In genomic region chr2:151903267-151903666, GRCm38 (mm10) we compare ENCODE assay signal across 22 mouse cellular contexts. TPM values are rescaled to one million over a fixed set of nuclear protein-coding genes. Genes with fewer than 3 reads are reported as not detected.
DNase-seq lines count a peak whose midpoint lies in the region; ATAC-seq lines count a peak whose summit lies in the region.
"Had no signal": no experiment of that assay in that cellular context is flagged by ENCODE, and none has a peak within 500 bp of the region (broad histone marks: within the 10 kb centered on the region; RNA-seq: fewer than 3 reads in every experiment).

No protein-coding gene starts in this region.

- no peaks in the 10 kb centered on the region for H3K36me3 ChIP-seq in heart, embryonic 11.5 days (ENCODE audit: control insufficient read depth, insufficient read depth, low read length)
- H3K36me3 ChIP-seq in hindbrain, embryonic 10.5 days: no peaks in the 10 kb centered on the region
- no peaks in the 10 kb centered on the region for H3K36me3 ChIP-seq in hindbrain, embryonic 12.5 days
- H3K36me3 ChIP-seq in midbrain, embryonic 11.5 days (ENCODE audit: control insufficient read depth, insufficient read depth, low read length): no peaks in the 10 kb centered on the region
- no peaks in the 10 kb centered on the region for H3K36me3 ChIP-seq in midbrain, embryonic 13.5 days
- H3K36me3 ChIP-seq: G1E had no signal

- no peaks in the 10 kb centered on the region for H3K9me3 ChIP-seq in heart, embryonic 11.5 days (replicated peaks; ENCODE audit: control insufficient read depth, low read length)
- H3K9me3 ChIP-seq in hindbrain, embryonic 10.5 days: no peaks in the 10 kb centered on the region
- no peaks in the 10 kb centered on the region for H3K9me3 ChIP-seq in hindbrain, embryonic 12.5 days (replicated peaks)
- no peaks in the 10 kb centered on the region for H3K9me3 ChIP-seq in midbrain, embryonic 11.5 days (ENCODE audit: control insufficient read depth, low read length)
- no peaks in the 10 kb centered on the region for H3K9me3 ChIP-seq in midbrain, embryonic 13.5 days
- H3K9me3 ChIP-seq: G1E had no signal

- H3K9ac ChIP-seq in heart, embryonic 11.5 days (ENCODE audit: low read depth, low read length): no peak overlapping the region
- H3K9ac ChIP-seq in hindbrain, embryonic 12.5 days: no peak overlapping the region
- no peak overlapping the region for H3K9ac ChIP-seq in midbrain, embryonic 11.5 days (ENCODE audit: low read length)
- no peak overlapping the region for H3K9ac ChIP-seq in midbrain, embryonic 13.5 days (replicated peaks)

- H3K4me2 ChIP-seq in heart, embryonic 11.5 days: no peak overlapping the region
- H3K4me2 ChIP-seq in hindbrain, embryonic 12.5 days (replicated peaks): no peak overlapping the region
- no peak overlapping the region for H3K4me2 ChIP-seq in midbrain, embryonic 11.5 days
- no peak overlapping the region for H3K4me2 ChIP-seq in midbrain, embryonic 13.5 days (replicated peaks)

- H3K27ac ChIP-seq in heart, embryonic 11.5 days (ENCODE audit: low read depth, low read length): no peak overlapping the region
- 0 out of 2 replicates have a peak overlapping the region, but pooled peaks have one; percentile 2 for H3K27ac ChIP-seq in hindbrain, embryonic 10.5 days
- no peak overlapping the region for H3K27ac ChIP-seq in hindbrain, embryonic 12.5 days
- no peak overlapping the region for H3K27ac ChIP-seq in midbrain, embryonic 11.5 days (ENCODE audit: low read depth, low read length)
- no peak overlapping the region for H3K27ac ChIP-seq in midbrain, embryonic 13.5 days

- H3K4me1 ChIP-seq in heart, embryonic 11.5 days (ENCODE audit: control insufficient read depth, insufficient read depth, low read length): no peaks in the 10 kb centered on the region
- H3K4me1 ChIP-seq in hindbrain, embryonic 10.5 days (replicated peaks): 0 out of 2 replicates have a peak, but pooled peaks cover 16% of the 10 kb centered on the region
- H3K4me1 ChIP-seq in hindbrain, embryonic 12.5 days: peaks cover 6% of the 10 kb centered on the region; the same call in 1 of the 2 replicates
- H3K4me1 ChIP-seq in midbrain, embryonic 11.5 days (ENCODE audit: control insufficient read depth, insufficient read depth, low read length): no peaks in the 10 kb centered on the region
- no peaks in the 10 kb centered on the region for H3K4me1 ChIP-seq in midbrain, embryonic 13.5 days (replicated peaks)

- H3K4me3 ChIP-seq in heart, embryonic 11.5 days (ENCODE audit: low read depth, low read length): no peak overlapping the region
- no peak overlapping the region for H3K4me3 ChIP-seq in hindbrain, embryonic 10.5 days
- H3K4me3 ChIP-seq in hindbrain, embryonic 12.5 days: no peak overlapping the region
- no peak overlapping the region for H3K4me3 ChIP-seq in midbrain, embryonic 11.5 days (ENCODE audit: low read depth, low read length)
- H3K4me3 ChIP-seq in midbrain, embryonic 13.5 days (replicated peaks): no peak overlapping the region

- no peak for ATAC-seq in heart, embryonic 11.5 days (replicated peaks; ENCODE audit: insufficient number of reproducible peaks, low FRiP score, low TSS enrichment)
- ATAC-seq in hindbrain, embryonic 12.5 days (ENCODE audit: low FRiP score): no peak
- ATAC-seq in midbrain, embryonic 11.5 days (ENCODE audit: low FRiP score): no peak
- no peak for ATAC-seq in midbrain, embryonic 13.5 days
- ATAC-seq: activated CD4-positive, CD25-positive, alpha-beta regulatory T cell, adult 4 months; CD4-positive, CD25-positive, alpha-beta regulatory T cell, adult 4 months; Patski had no signal

- no peaks in the 10 kb centered on the region for H3K27me3 ChIP-seq in heart, embryonic 11.5 days (ENCODE audit: control insufficient read depth, insufficient read depth, low read length)
- H3K27me3 ChIP-seq in hindbrain, embryonic 10.5 days (ENCODE audit: insufficient read depth, poor library complexity, severe bottlenecking): no peaks in the 10 kb centered on the region; the same call in 1 of the 2 replicates
- H3K27me3 ChIP-seq in hindbrain, embryonic 12.5 days: no peaks in the 10 kb centered on the region
- no peaks in the 10 kb centered on the region for H3K27me3 ChIP-seq in midbrain, embryonic 11.5 days (ENCODE audit: control insufficient read depth, insufficient read depth, low read length)
- no peaks in the 10 kb centered on the region for H3K27me3 ChIP-seq in midbrain, embryonic 13.5 days
- H3K27me3 ChIP-seq: Patski had no signal

- peak; percentile 84 for DNase-seq in heart, adult 11 months
- DNase-seq in hindbrain, embryonic 10.5 days (ENCODE audit: low spot score): no peak
- DNase-seq in midbrain, embryonic 11.5 days (ENCODE audit: low spot score, missing footprints): peak; percentile 39
- DNase-seq in 3T3-L1 (ENCODE audit: low read depth, low spot score): peak; percentile 50
- no peak for DNase-seq in thymus, postnatal 0 days (ENCODE audit: low spot score)
- DNase-seq: adrenal gland, adult 2 months; adrenal gland, adult 8-10 months; adrenal gland, postnatal 10 days; adrenal gland, postnatal 14 days; adrenal gland, postnatal 25 days; adrenal gland, postnatal 36 days; B cell, adult 2 months; cerebellum, adult 11 months; cerebellum, adult 11-12 months; cerebellum, adult 18-20 months had no signal

- 87% methylated on average over 6 of the region's 6 CpGs for WGBS in heart, embryonic 11.5 days (ENCODE audit: insufficient replicate concordance)
- 88% methylated on average over 6 of the region's 6 CpGs for WGBS in hindbrain, embryonic 10.5 days
- WGBS in hindbrain, embryonic 12.5 days: 85% methylated on average over 6 of the region's 6 CpGs
- 86% methylated on average over 6 of the region's 6 CpGs for WGBS in midbrain, embryonic 11.5 days
- 87% methylated on average over 6 of the region's 6 CpGs for WGBS in midbrain, embryonic 13.5 days

RNA-seq across cellular contexts. Expression of gene Angpt4, which starts 7.7 kb away (rescaled TPM):
- 0.21 and 0.30 TPM in 2 replicates for polyA plus RNA-seq in heart, embryonic 11.5 days (2014; fragmentation: Nextera tagmentation; extraction: Ambion mirVana)
- 0.22 and 0.31 TPM in 2 replicates for polyA plus RNA-seq in hindbrain, embryonic 10.5 days (2016; fragmentation: Nextera tagmentation; extraction: Ambion mirVana)
- 0.14 and 0.20 TPM in 2 replicates for polyA plus RNA-seq in hindbrain, embryonic 12.5 days (2016; fragmentation: Nextera tagmentation; extraction: Ambion mirVana)
- 0.12 and 0.37 TPM in 2 replicates for polyA plus RNA-seq in midbrain, embryonic 11.5 days (2014; fragmentation: Nextera tagmentation; extraction: Ambion mirVana)
- polyA plus RNA-seq in midbrain, embryonic 13.5 days (2015; fragmentation: Nextera tagmentation; extraction: Ambion mirVana): 0.10 and 0.11 TPM in 2 replicates
- polyA plus RNA-seq in thymus, postnatal 0 days (2015; fragmentation: Nextera tagmentation; extraction: Ambion mirVana): 1.5 and 1.9 TPM in 2 replicates
- polyA plus RNA-seq: activated CD4-positive, CD25-positive, alpha-beta regulatory T cell, adult 4 months; CD4-positive, CD25-positive, alpha-beta regulatory T cell, adult 4 months; G1E had no signal

Comparison
In these comparisons a context has a peak if more than half of its experiments do, and no peak if none do; other contexts are left out.
1. DNase-seq: peak in heart, adult 11 months (single experiment), midbrain, embryonic 11.5 days (single experiment) and 3T3-L1 (single experiment); none in hindbrain, embryonic 10.5 days (single experiment) and thymus, postnatal 0 days (single experiment).